Mouse (Mus musculus) gonadal fat pad, adult 2 months (tissue): ENCODE measurements around the gene Prkacb. TPM values are rescaled to one million over a fixed set of nuclear protein-coding genes. Genes with fewer than 3 reads are reported as not detected.
"Not testable (repeated sequence)": the region's sequence is repeated elsewhere in the genome, so short reads cannot be mapped to it uniquely, and the experiment has no call there.

ENCODE experiments used
- DNase-seq: peaks from one replicate; pipeline ENCODE4 v3.0.0-alpha.2; 2012; ENCODE audit warnings: low read depth
- polyA plus RNA-seq: library from polyadenylated mRNA; depleted of rRNA; stranded (reverse); fragments of >200 nt; gene quantifications from 2 replicates; pipeline ENCODE4 v1.2.3, GENCODE M21; 2012

Prkacb gene
- polyA plus RNA-seq, 1 experiment: 33.7 TPM

DNA sequence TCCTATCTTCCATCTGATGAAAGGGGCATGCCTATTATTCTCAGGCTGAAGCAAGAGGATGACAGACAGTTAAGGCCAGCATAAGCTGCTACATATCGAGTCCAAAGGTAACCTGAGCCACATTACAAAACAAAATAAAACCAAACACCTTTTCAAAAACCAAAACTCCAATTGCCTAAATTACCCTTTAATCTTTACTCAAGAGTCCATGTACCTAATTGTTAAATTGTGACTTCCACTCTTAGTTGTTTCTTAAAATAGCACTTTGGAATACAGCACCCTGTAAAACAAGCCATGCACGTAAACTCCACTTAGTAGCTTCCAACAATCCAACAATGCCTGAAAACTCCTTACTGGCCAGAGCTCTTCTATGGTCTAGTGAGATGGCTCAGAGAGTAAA lies 34.3 kb downstream of the Prkacb start:
- DNase-seq: no peak

DNA sequence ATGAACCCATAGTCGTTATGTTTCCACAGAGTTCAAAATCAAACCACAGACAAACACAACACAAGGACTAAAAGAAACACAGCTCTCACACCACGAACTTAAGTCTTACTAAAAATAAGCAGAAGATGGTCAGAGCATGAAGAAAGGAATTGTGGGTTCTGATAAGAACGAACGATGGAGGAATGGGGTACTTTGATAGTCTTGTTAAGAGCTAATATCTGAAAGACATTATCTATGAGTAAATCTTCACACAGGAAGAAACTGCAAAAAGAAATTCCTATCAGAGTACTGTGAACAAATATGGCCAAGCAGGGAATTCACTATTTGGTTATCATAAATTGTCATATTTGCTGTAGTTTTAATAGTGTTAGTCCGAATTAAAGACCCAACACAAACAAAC lies 36.1 kb downstream of the Prkacb start:
- DNase-seq: no peak

- DNase-seq: no peak
Measured at GRCm38 (mm10) chr3:146770853-146771252, 41.9 kb downstream of the Prkacb start.

DNA sequence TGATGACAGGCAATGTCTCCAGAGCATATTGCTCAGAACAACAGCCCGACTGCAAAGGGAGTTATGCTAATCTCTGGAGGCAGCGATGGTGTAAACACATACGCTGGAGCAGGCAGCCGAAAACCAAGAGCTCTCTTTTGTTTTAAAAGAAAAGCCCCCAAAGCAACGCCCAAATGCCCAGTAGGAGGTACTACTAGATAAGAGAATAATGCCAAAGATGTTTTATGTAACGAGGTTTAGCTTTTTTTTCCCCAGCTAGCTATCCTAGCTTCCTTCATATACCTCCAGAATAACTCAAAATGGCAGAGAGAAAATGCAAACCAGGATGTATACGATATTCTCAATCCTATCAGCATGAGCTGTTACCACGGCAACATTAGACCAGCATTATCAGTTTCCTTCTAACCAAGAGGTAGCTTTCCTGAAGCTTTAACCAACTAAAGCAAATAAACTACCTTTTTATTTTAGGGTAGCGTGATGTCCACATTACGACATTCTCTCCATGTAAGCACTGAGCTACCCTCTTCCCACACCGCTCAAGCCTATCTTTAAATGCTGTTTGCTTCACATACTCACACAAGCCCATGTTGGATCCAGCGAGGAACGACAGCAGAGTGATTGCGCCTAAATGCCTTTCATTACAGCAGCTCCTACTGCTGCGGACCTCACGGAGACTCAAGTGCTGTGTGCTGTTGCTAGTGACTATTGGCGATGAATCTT lies 42.7 kb downstream of the Prkacb start:
- no peak for DNase-seq

- DNase-seq: no peak
Measured at GRCm38 (mm10) chr3:146769569-146769939, 43.2 kb downstream of the Prkacb start.

- no peak for DNase-seq
Measured at GRCm38 (mm10) chr3:146768921-146769320, 43.9 kb downstream of the Prkacb start.

GRCm38 (mm10) chr3:146768360-146768759 lies 44.4 kb downstream of the Prkacb start:
- DNase-seq: no peak

DNA sequence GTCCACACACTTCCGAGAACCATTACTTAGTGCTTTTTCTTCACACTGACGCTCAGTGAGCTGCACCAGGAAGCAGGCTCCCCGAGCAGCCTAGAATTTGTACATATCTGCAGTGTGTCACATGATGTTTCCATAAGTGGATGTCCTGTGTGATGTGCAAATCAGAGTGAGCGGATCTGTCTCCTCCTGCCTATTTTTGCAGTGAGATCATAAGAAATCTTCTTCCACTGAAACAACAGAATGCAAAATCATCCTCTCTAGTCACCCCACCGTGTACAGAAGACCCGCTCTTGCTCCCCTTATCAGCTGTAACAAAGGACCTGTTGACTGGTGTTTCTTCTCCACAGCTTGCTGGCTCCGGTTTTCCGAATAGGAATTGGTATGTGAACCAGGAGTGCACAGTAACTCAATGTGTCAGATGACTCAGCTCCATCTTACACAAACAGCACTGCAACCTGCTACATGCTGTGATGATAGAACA lies 46.0 kb downstream of the Prkacb start:
- DNase-seq: no peak

GRCm38 (mm10) chr3:146766071-146766605 lies 46.7 kb downstream of the Prkacb start:
- no peak for DNase-seq

GRCm38 (mm10) chr3:146764871-146765529 lies 47.8 kb downstream of the Prkacb start:
- DNase-seq: no peak

- DNase-seq: not testable (repeated sequence)
Measured at GRCm38 (mm10) chr3:146763054-146763453, 49.7 kb downstream of the Prkacb start.

DNA sequence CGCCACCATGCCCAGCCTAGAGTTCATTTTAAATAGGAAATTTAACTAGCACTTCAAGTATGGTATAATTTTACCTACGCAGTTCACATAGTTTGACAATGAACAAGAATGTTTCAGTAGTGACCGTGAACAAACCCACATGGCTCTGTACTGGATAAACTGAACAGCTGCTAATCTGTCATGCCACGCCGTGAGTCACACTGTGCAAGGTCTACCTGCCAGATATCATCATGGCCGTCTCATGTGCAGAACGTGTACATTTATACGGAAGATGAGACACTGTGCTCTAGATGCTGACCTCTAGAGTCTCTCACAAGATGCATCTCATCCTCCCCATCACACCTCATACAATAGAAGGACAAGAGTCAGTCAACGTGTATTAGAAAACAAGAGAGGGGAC lies 51.5 kb downstream of the Prkacb start:
- no peak for DNase-seq

DNA sequence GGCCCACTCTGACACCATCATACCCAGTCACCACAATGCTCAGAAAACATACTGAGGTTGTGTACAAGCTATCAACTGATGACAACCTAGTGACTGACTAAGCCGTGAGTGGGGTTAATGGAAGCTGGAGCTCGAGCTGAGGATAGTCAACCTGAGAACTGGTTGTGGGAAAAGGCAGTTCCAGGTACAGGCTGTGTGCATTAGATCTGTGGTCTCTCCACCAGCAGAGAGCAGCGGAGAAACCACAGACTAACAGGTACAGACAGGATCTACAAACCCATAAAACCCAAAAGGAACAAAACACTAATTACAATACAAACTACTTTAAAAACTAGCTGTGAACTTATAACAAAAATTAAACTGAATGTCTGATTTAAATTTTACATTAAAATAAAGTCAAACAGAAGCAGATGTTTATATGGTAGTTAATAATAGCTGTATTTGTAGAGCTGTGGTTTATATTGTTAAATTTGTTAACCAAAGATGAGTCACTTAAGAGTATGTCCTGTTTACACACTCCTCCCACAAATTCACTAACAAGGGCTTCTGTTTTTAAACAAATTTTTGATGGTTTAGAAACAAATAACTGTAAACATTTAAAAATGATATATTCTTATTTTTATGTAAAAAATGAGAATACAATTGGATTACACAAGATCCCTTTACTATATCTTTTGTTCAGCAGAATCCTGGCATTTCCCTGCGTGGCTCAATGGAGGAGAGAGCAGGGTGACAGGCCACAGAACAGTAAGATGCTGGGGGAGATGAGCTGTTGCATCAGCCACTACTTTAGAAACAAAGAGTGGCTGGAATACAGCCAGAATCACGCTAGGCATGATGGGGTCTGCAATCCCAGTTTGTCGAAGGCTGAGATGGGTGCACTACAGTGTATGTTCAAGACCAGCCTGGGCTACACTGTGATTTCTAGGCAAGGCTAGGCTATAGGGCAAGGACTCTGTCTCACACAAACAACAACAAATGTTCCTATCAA lies 54.5 kb downstream of the Prkacb start:
- DNase-seq: no peak

DNA sequence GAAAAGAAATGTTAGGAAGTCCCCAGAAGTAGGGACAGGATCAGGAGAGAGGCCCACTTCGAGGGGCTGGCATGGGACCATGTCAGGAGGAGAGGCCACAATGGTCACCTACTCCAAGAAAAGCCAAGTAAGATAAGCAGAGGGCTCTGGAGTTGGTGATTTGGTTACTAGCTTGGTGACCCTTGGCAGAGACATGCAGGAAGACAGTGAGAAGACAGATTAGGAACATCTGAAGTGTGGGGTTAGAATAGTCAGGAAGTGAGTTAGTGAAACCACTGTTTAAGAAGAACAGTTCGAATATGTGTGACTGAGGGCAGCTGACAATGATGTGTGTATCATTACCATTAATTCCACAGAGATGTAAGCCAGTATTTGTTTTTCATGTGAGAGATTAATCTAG lies 58.5 kb downstream of the Prkacb start:
- DNase-seq: no peak

DNA sequence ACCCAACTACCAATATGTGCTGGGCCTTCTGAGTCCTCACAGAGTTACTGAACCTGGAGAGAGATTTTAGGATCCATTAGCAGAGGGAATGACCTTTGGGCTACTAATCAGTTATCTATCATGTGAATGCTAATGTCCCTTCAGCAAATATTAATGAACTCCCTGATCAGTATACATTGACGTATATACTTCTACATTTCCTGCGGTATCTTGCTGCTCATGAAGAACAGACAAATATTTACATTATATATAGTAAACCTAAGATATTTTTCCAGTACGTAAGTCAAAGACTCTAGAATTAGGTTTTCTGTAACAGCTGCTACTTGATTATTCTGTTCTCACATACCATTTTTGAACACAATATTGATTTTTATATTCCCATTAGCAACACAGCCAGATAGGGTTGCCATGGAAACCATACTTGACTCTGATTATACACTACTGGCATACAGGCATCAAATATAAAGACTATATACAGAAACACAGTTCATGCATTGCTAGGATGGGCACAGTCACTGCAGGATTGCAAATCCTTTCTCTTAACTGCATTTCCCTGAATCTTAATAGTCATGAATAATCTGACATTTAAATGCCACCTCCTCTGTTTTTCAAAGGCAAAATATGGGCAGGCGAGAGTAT lies 71.1 kb downstream of the Prkacb start:
- DNase-seq: no peak

GRCm38 (mm10) chr3:146741158-146741557 lies 71.6 kb downstream of the Prkacb start:
- DNase-seq: no peak

- DNase-seq: not testable (repeated sequence)
Measured at GRCm38 (mm10) chr3:146736186-146736585, 76.6 kb downstream of the Prkacb start.

DNA sequence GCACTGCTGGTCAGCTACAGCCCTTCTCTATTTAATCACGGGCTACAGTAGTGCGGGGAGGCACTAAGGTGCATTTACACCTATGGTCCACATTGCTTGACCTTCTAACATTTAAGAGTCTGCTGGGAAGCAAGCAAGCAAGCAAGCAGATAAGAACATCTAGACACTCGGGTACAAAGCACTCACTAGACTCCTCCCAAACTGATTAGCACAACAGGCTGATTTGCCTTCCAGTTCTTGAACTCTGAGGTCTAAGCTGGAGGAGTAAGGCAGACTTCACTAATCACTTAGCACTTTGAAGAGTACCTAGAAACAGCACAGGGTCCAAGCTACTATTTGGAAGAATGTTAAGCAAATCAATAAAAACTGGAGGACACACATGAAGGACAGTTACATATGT lies 77.1 kb downstream of the Prkacb start:
- DNase-seq: no peak

GRCm38 (mm10) chr3:146734907-146735629 lies 77.7 kb downstream of the Prkacb start:
- DNase-seq: no peak

DNA sequence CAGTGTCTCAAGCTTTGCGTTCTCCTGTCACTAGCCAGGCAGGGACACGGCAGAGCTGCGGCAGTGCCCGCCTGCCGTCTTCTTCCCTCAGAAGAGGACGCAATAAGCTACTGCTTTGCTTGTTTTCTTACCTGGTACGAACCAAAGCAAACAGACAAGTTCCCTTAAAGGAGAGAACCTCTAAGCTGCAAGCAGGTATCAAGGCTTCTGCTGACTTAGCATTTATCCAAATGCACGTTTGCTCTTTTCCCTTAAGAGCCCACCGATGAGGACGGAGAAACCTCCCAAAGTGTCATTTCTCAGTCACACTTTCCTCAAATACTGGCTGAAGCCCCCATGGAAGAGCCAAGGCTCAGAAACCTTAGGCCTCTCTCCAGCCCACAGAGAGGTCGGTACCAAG lies 81.3 kb downstream of the Prkacb start:
- no peak for DNase-seq

DNA sequence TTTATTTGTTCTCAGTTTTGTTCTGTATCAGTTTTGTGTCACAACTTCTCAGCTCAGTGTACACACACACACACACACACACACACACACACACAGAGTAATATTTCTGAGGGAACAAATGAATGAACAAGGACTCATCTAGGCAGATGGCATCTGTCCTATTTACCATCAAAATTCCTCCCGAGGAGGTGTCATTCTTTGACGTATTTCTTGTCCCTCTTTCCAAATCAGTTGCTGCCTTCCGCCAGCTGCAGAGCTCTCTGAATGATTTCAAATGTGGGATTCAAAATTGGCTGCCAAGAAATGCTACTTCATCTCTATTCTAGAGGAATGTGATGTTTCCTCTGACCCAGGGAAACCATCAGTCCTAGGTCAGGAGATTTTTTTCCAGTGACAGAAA lies 89.8 kb downstream of the Prkacb start:
- no peak for DNase-seq
